Mouse (Mus musculus): ENCODE data around the gene Eps15l1.

DNA sequence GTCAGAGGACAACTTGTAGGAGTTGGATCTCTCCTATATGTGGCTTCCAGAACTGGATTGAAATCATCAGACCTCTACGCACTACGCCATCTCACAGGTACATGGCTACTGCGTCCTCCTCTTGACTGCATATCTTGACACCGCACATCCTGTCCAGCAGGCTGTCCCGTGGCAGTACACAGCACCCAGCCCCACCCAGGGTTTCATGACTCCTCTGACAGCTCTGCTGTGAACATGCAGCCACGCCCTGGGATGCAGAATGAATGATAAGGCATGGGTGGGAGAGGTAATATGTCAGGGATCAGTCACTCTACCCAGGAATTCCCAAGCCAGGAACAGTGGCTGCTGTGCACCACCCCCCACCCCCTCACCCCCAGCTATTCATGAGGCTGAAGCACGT lies 7.4 kb downstream of the Eps15l1 start:
- TF ChIP-seq USF1 (IDR thresholded peaks at IDR 0.05; ENCODE audit: low read depth, low read length) = no peak
- no peak for TF ChIP-seq POLR2A (IDR thresholded peaks at IDR 0.05; ENCODE audit: control insufficient read depth in 1 of 2, insufficient read depth in 1 of 2, low read depth in 1 of 2, low read length in 2 of 2, poor library complexity in 1 of 2)
- no peak for TF ChIP-seq CTCF (IDR thresholded peaks at IDR 0.05 in 2 of 3, conservative IDR thresholded peaks at IDR 0.05 in 1 of 3; ENCODE audit: control insufficient read depth in 1 of 3, insufficient read depth in 1 of 3, low read depth in 2 of 3, low read length in 3 of 3, poor library complexity in 1 of 3, severe bottlenecking in 1 of 3)
- TF ChIP-seq TBP (IDR thresholded peaks at IDR 0.05; ENCODE audit: low read depth, low read length) = no peak
- TF ChIP-seq ETS1 (IDR thresholded peaks at IDR 0.05; ENCODE audit: low read depth, low read length) = no peak
